Mouse (Mus musculus): Measurements from ENCODE around the gene Zfr2. TPM values are rescaled to one million over a fixed set of nuclear protein-coding genes. Genes with fewer than 3 reads are reported as not detected.

The Zfr2 gene
- polyA plus RNA-seq, 1 experiment from 2014 or later = 5.6 TPM

GRCm38 (mm10) chr10:81287513-81288157 lies 54.7 kb downstream of the Zfr2 start:
- Histone ChIP-seq H3K27ac (no peak overlapping the region), H3K9me3 (no peaks in the 10 kb centered on the region), H3K4me3 (no peak overlapping the region), H3K4me1 (peaks cover 30% of the 10 kb centered on the region), H3K27me3 (ENCODE audit: insufficient read depth, poor library complexity, severe bottlenecking) (peaks cover 80% of the 10 kb centered on the region), H3K36me3 (no peaks in the 10 kb centered on the region)
- no peak for DNase-seq (ENCODE audit: low spot score)
- WGBS = 49% methylated on average over 8 of the region's 8 CpGs

GRCm38 (mm10) chr10:81288601-81289000 lies 55.6 kb downstream of the Zfr2 start:
- WGBS = 24% methylated on average over 6 of the region's 6 CpGs
- no peak for DNase-seq (ENCODE audit: low spot score)

GRCm38 (mm10) chr10:81289278-81289677 lies 56.3 kb downstream of the Zfr2 start:
- Histone ChIP-seq H3K27me3 (ENCODE audit: insufficient read depth, poor library complexity, severe bottlenecking) (peaks cover 63% of the 10 kb centered on the region), H3K4me1 (peaks cover 44% of the 10 kb centered on the region), H3K9me3 (no peaks in the 10 kb centered on the region), H3K36me3 (no peaks in the 10 kb centered on the region), H3K4me3 (no peak overlapping the region; the same call in 1 of the 2 replicates), H3K27ac (no peak overlapping the region)
- WGBS = 4% methylated on average over 7 of the region's 7 CpGs
- peak; percentile 86 for DNase-seq (ENCODE audit: low spot score)

More at GRCm38 (mm10) chr10:81288601-81289000, 55.6 kb downstream of the Zfr2 start:
- no peaks in the 10 kb centered on the region for H3K36me3 ChIP-seq
- H3K4me1 ChIP-seq = peaks cover 37% of the 10 kb centered on the region
- H3K4me3 ChIP-seq = 0 out of 2 replicates have a peak overlapping the region, but pooled peaks have one; percentile 3
- no peak overlapping the region for H3K27ac ChIP-seq
- no peaks in the 10 kb centered on the region for H3K9me3 ChIP-seq
- H3K27me3 ChIP-seq (ENCODE audit: insufficient read depth, poor library complexity, severe bottlenecking) = peaks cover 70% of the 10 kb centered on the region

- no peak for DNase-seq (ENCODE audit: low spot score)
- Histone ChIP-seq H3K27me3 (ENCODE audit: insufficient read depth, poor library complexity, severe bottlenecking) (peaks cover 58% of the 10 kb centered on the region), H3K9me3 (no peaks in the 10 kb centered on the region), H3K4me3 (0 out of 2 replicates have a peak overlapping the region, but pooled peaks have one; percentile 1), H3K36me3 (no peaks in the 10 kb centered on the region), H3K27ac (no peak overlapping the region), H3K4me1 (peaks cover 47% of the 10 kb centered on the region)
- WGBS = 59% methylated on average over 14 of the region's 14 CpGs
These were observed 56.9 kb downstream of the Zfr2 start for GRCm38 (mm10) chr10:81289811-81290210.

- Histone ChIP-seq H3K4me3 (no peak overlapping the region), H3K27me3 (ENCODE audit: insufficient read depth, poor library complexity, severe bottlenecking) (peaks cover 49% of the 10 kb centered on the region)
These were observed 57.9 kb downstream of the Zfr2 start for GRCm38 (mm10) chr10:81290698-81291460.

GRCm38 (mm10) chr10:81291511-81292104 lies 58.7 kb downstream of the Zfr2 start, which contains the start of gene Tjp3:
Gene Tjp3 (minus strand): TSS chr10:81291581.
- peaks cover 46% of the 10 kb centered on the region for H3K27me3 ChIP-seq (ENCODE audit: insufficient read depth, poor library complexity, severe bottlenecking)

More at GRCm38 (mm10) chr10:81290698-81291460, 57.9 kb downstream of the Zfr2 start:
- WGBS = 23% methylated on average over 24 of the region's 24 CpGs
- Histone ChIP-seq H3K4me1 (peaks cover 48% of the 10 kb centered on the region), H3K9me3 (no peaks in the 10 kb centered on the region), H3K27ac (no peak overlapping the region), H3K36me3 (peaks cover 3% of the 10 kb centered on the region; the same call in 1 of the 2 replicates)
- DNase-seq (ENCODE audit: low spot score) = no peak

GRCm38 (mm10) chr10:81292554-81293333 lies 59.8 kb downstream of the Zfr2 start, which contains the start of gene Pip5k1c:
Gene Pip5k1c (plus strand): TSS chr10:81292963.
- WGBS = 1% methylated on average over 69 of the region's 80 CpGs
- DNase-seq (ENCODE audit: low spot score) = peak; percentile 100
- Histone ChIP-seq H3K9me3 (no peaks in the 10 kb centered on the region), H3K4me1 (peaks cover 49% of the 10 kb centered on the region), H3K36me3 (peaks cover 9% of the 10 kb centered on the region; the same call in 1 of the 2 replicates), H3K4me3 (peak within 1 kb of the TSS; percentile 79), H3K27me3 (ENCODE audit: insufficient read depth, poor library complexity, severe bottlenecking) (peaks cover 36% of the 10 kb centered on the region), H3K27ac (peak within 1 kb of the TSS; percentile 95)

More at GRCm38 (mm10) chr10:81291511-81292104, 58.7 kb downstream of the Zfr2 start, which contains the start of gene Tjp3:
- Histone ChIP-seq H3K36me3 (peaks cover 6% of the 10 kb centered on the region; the same call in 1 of the 2 replicates), H3K4me1 (peaks cover 46% of the 10 kb centered on the region), H3K4me3 (peak within 1 kb of the TSS; percentile 79; the same call in 1 of the 2 replicates), H3K9me3 (no peaks in the 10 kb centered on the region), H3K27ac (no peak within 1 kb of the TSS)
- WGBS = 71% methylated on average over 9 of the region's 9 CpGs
- DNase-seq (ENCODE audit: low spot score) = no peak

- Histone ChIP-seq H3K4me1 (peaks cover 57% of the 10 kb centered on the region), H3K27me3 (ENCODE audit: insufficient read depth, poor library complexity, severe bottlenecking) (peaks cover 32% of the 10 kb centered on the region), H3K9me3 (no peaks in the 10 kb centered on the region), H3K36me3 (peaks cover 12% of the 10 kb centered on the region), H3K4me3 (peak overlapping the region; percentile 79), H3K27ac (peak overlapping the region; percentile 95)
- 5% methylated on average over 25 of the region's 25 CpGs for WGBS
- no peak for DNase-seq (ENCODE audit: low spot score)
These were observed 60.5 kb downstream of the Zfr2 start for GRCm38 (mm10) chr10:81293334-81294030.

- no peak for DNase-seq (ENCODE audit: low spot score)
- Histone ChIP-seq H3K27me3 (ENCODE audit: insufficient read depth, poor library complexity, severe bottlenecking) (peaks cover 27% of the 10 kb centered on the region), H3K27ac (peak overlapping the region; percentile 95; the same call in 1 of the 2 replicates), H3K4me1 (peaks cover 62% of the 10 kb centered on the region), H3K9me3 (no peaks in the 10 kb centered on the region), H3K4me3 (peak overlapping the region; percentile 79), H3K36me3 (peaks cover 15% of the 10 kb centered on the region)
- WGBS = 51% methylated on average over 8 of the region's 8 CpGs
These were observed 61.5 kb downstream of the Zfr2 start for GRCm38 (mm10) chr10:81294442-81294841.

- Histone ChIP-seq H3K36me3 (peaks cover 15% of the 10 kb centered on the region), H3K27me3 (ENCODE audit: insufficient read depth, poor library complexity, severe bottlenecking) (peaks cover 20% of the 10 kb centered on the region), H3K27ac (no peak overlapping the region; the same call in 1 of the 2 replicates), H3K9me3 (no peaks in the 10 kb centered on the region), H3K4me1 (peaks cover 67% of the 10 kb centered on the region), H3K4me3 (peak overlapping the region; percentile 79; the same call in 1 of the 2 replicates)
- WGBS = 87% methylated on average over 6 of the region's 6 CpGs
- no peak for DNase-seq (ENCODE audit: low spot score)
These were observed 62.2 kb downstream of the Zfr2 start for GRCm38 (mm10) chr10:81295185-81295584.

- H3K27ac ChIP-seq = peak overlapping the region; percentile 76
- no peaks in the 10 kb centered on the region for H3K9me3 ChIP-seq
- no peak overlapping the region for H3K4me3 ChIP-seq
- 84% methylated on average over 6 of the region's 6 CpGs for WGBS
- no peaks in the 10 kb centered on the region; the same call in 1 of the 2 replicates for H3K27me3 ChIP-seq (ENCODE audit: insufficient read depth, poor library complexity, severe bottlenecking)
- DNase-seq (ENCODE audit: low spot score) = no peak
- peaks cover 84% of the 10 kb centered on the region for H3K4me1 ChIP-seq
- peaks cover 15% of the 10 kb centered on the region for H3K36me3 ChIP-seq
These were observed 64.3 kb downstream of the Zfr2 start for GRCm38 (mm10) chr10:81297246-81297645.
